Comparison of ENCODE assay signal across 9 mouse cellular contexts in the genomic region with DNA sequence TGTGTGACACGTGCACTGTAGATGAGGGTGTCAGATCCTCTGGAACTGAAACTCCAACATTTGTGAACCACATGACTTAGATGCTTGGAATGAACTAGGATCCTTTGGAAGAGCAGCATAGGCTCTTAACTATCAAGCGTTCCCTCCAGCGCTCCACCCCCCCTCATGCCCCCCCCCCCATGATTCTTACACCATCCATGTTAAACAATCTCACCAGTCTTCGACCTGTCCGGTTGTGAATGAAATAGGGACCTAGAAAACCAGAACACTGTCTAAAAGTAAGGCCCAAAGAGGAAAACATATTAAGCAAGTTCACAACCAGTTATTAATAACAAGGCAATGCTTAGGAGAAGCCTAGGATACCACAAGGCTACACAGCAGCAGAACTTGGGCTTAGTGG. TPM values are rescaled to one million over a fixed set of nuclear protein-coding genes. Genes with fewer than 3 reads are reported as not detected.
DNase-seq lines count a peak whose midpoint lies in the region; ATAC-seq lines count a peak whose summit lies in the region.
"Had no signal": no experiment of that assay in that cellular context is flagged by ENCODE, and none has a peak within 500 bp of the region (broad histone marks: within the 10 kb centered on the region; RNA-seq: fewer than 3 reads in every experiment).

No protein-coding gene starts in this region.

- no peak overlapping the region for H3K4me3 ChIP-seq in forebrain, embryonic 10.5 days
- no peak overlapping the region for H3K4me3 ChIP-seq in forebrain, embryonic 11.5 days (ENCODE audit: low read depth, low read length)
- H3K4me3 ChIP-seq in intestine, embryonic 16.5 days (ENCODE audit: low read length), result no peak overlapping the region
- no peak overlapping the region for H3K4me3 ChIP-seq in intestine, embryonic 15.5 days (replicated peaks)
- no peak overlapping the region for H3K4me3 ChIP-seq in neural tube, embryonic 13.5 days

- H3K27ac ChIP-seq in forebrain, embryonic 10.5 days, result peak overlapping the region; percentile 80
- H3K27ac ChIP-seq in forebrain, embryonic 11.5 days (ENCODE audit: low read depth, low read length), result no peak overlapping the region
- 0 out of 2 replicates have a peak overlapping the region, but pooled peaks have one; percentile 39 for H3K27ac ChIP-seq in intestine, embryonic 16.5 days (ENCODE audit: low read length)
- no peak overlapping the region for H3K27ac ChIP-seq in intestine, embryonic 15.5 days
- H3K27ac ChIP-seq in neural tube, embryonic 13.5 days (replicated peaks), result 0 out of 2 replicates have a peak overlapping the region, but pooled peaks have one; percentile 49

- no peaks in the 10 kb centered on the region for H3K9me3 ChIP-seq in forebrain, embryonic 10.5 days
- no peaks in the 10 kb centered on the region for H3K9me3 ChIP-seq in forebrain, embryonic 11.5 days (ENCODE audit: control insufficient read depth, low read length)
- no peaks in the 10 kb centered on the region for H3K9me3 ChIP-seq in intestine, embryonic 16.5 days (ENCODE audit: control insufficient read depth, low read length)
- H3K9me3 ChIP-seq in intestine, embryonic 15.5 days, result no peaks in the 10 kb centered on the region
- no peaks in the 10 kb centered on the region for H3K9me3 ChIP-seq in neural tube, embryonic 13.5 days
- H3K9me3 ChIP-seq: G1E had no signal

- no peak overlapping the region for H3K9ac ChIP-seq in forebrain, embryonic 11.5 days (ENCODE audit: low read length)
- H3K9ac ChIP-seq in intestine, embryonic 16.5 days (ENCODE audit: low read depth, low read length), result no peak overlapping the region
- H3K9ac ChIP-seq in intestine, embryonic 15.5 days, result no peak overlapping the region
- no peak overlapping the region for H3K9ac ChIP-seq in neural tube, embryonic 13.5 days

- no peak overlapping the region for H3K4me2 ChIP-seq in forebrain, embryonic 11.5 days (ENCODE audit: low read depth, low read length, severe bottlenecking)
- no peak overlapping the region for H3K4me2 ChIP-seq in intestine, embryonic 16.5 days (ENCODE audit: low read depth, low read length)
- H3K4me2 ChIP-seq in intestine, embryonic 15.5 days (replicated peaks), result no peak overlapping the region
- no peak overlapping the region for H3K4me2 ChIP-seq in neural tube, embryonic 13.5 days

- no peak for ATAC-seq in forebrain, embryonic 11.5 days (replicated peaks; ENCODE audit: low FRiP score)
- no peak for ATAC-seq in intestine, embryonic 16.5 days
- no peak for ATAC-seq in intestine, embryonic 15.5 days
- ATAC-seq in neural tube, embryonic 13.5 days (ENCODE audit: low read depth), result no peak

- DNase-seq in forebrain, embryonic 10.5 days (ENCODE audit: extremely low spot score, low spot score), result no peak
- DNase-seq in forebrain, embryonic 11.5 days (ENCODE audit: low spot score), result no peak
- no peak for DNase-seq in neural tube, embryonic 10.5 days (ENCODE audit: extremely low spot score, low spot score)
- no peak for DNase-seq in frontal cortex, postnatal 14 days (ENCODE audit: low spot score in 2 of 2)
- no peak for DNase-seq in cerebellum, postnatal 14 days

- H3K27me3 ChIP-seq in forebrain, embryonic 10.5 days (ENCODE audit: poor library complexity, severe bottlenecking), result peaks cover 24% of the 10 kb centered on the region
- H3K27me3 ChIP-seq in forebrain, embryonic 11.5 days (ENCODE audit: control insufficient read depth, insufficient read depth, low read length), result no peaks in the 10 kb centered on the region
- no peaks in the 10 kb centered on the region for H3K27me3 ChIP-seq in intestine, embryonic 16.5 days (replicated peaks; ENCODE audit: control insufficient read depth, insufficient read depth, low read length)
- no peaks in the 10 kb centered on the region for H3K27me3 ChIP-seq in intestine, embryonic 15.5 days (replicated peaks)
- H3K27me3 ChIP-seq in neural tube, embryonic 13.5 days, result no peaks in the 10 kb centered on the region

- 98% methylated on average over 5 of the region's 5 CpGs for WGBS in forebrain, embryonic 10.5 days
- WGBS in forebrain, embryonic 11.5 days, result 98% methylated on average over 5 of the region's 5 CpGs
- 90% methylated on average over 5 of the region's 5 CpGs for WGBS in intestine, embryonic 16.5 days
- 90% methylated on average over 5 of the region's 5 CpGs for WGBS in intestine, embryonic 15.5 days
- WGBS in neural tube, embryonic 13.5 days, result 91% methylated on average over 5 of the region's 5 CpGs

- no peaks in the 10 kb centered on the region for H3K36me3 ChIP-seq in forebrain, embryonic 10.5 days (replicated peaks)
- no peaks in the 10 kb centered on the region for H3K36me3 ChIP-seq in forebrain, embryonic 11.5 days (ENCODE audit: control insufficient read depth, insufficient read depth, low read length)
- H3K36me3 ChIP-seq in intestine, embryonic 16.5 days (ENCODE audit: control insufficient read depth, insufficient read depth, low read length), result no peaks in the 10 kb centered on the region
- H3K36me3 ChIP-seq in intestine, embryonic 15.5 days, result no peaks in the 10 kb centered on the region
- no peaks in the 10 kb centered on the region for H3K36me3 ChIP-seq in neural tube, embryonic 13.5 days
- H3K36me3 ChIP-seq: G1E had no signal

- peaks cover 51% of the 10 kb centered on the region for H3K4me1 ChIP-seq in forebrain, embryonic 10.5 days
- peaks cover 9% of the 10 kb centered on the region for H3K4me1 ChIP-seq in forebrain, embryonic 11.5 days (replicated peaks; ENCODE audit: control insufficient read depth, insufficient read depth, low read length)
- peaks cover 14% of the 10 kb centered on the region for H3K4me1 ChIP-seq in intestine, embryonic 16.5 days (ENCODE audit: control insufficient read depth, insufficient read depth, low read length)
- H3K4me1 ChIP-seq in intestine, embryonic 15.5 days (replicated peaks), result peaks cover 16% of the 10 kb centered on the region
- peaks cover 36% of the 10 kb centered on the region for H3K4me1 ChIP-seq in neural tube, embryonic 13.5 days (replicated peaks)

RNA-seq across cellular contexts. Expression of a gene that starts 32.5 kb away (rescaled TPM):
- 4.6 and 4.8 TPM in 2 replicates for polyA plus RNA-seq in forebrain, embryonic 10.5 days (2016; fragmentation: Nextera tagmentation; extraction: Ambion mirVana)
- polyA plus RNA-seq in forebrain, embryonic 11.5 days (2014; fragmentation: Nextera tagmentation; extraction: Ambion mirVana), result 6.0 and 8.1 TPM in 2 replicates
- polyA plus RNA-seq in intestine, embryonic 16.5 days (2015; fragmentation: Nextera tagmentation; extraction: Ambion mirVana), result 11.8 and 13.9 TPM in 2 replicates
- polyA plus RNA-seq in intestine, embryonic 15.5 days (2015; fragmentation: Nextera tagmentation; extraction: Ambion mirVana), result 12.1 and 13.3 TPM in 2 replicates
- 7.9 and 8.4 TPM in 2 replicates for polyA plus RNA-seq in neural tube, embryonic 13.5 days (2015; fragmentation: Nextera tagmentation; extraction: Ambion mirVana)

Comparison
In these comparisons a context has a peak if more than half of its experiments do, and no peak if none do; other contexts are left out.
1. H3K27ac ChIP-seq: peak in forebrain, embryonic 10.5 days (single experiment), intestine, embryonic 16.5 days (single experiment) and neural tube, embryonic 13.5 days (single experiment); none in forebrain, embryonic 11.5 days (single experiment) and intestine, embryonic 15.5 days (single experiment).